Mouse (Mus musculus) myocyte (in vitro differentiated cells): ENCODE results near the gene Qrich2.

Experiments used
- CEBPB ChIP-seq: IDR thresholded peaks from 2 replicates; pipeline ENCODE4 v1.6.1; 2011; ENCODE audit warnings: mild to moderate bottlenecking, moderate library complexity; ENCODE audit not compliant: poor library complexity, insufficient read depth, severe bottlenecking
- MAX ChIP-seq: IDR thresholded peaks from one replicate; pipeline ENCODE4 v1.6.1; 2011; ENCODE audit warnings: low read depth, mild to moderate bottlenecking, control low read depth
- POLR2A ChIP-seq: IDR thresholded peaks from one replicate; pipeline ENCODE4 v1.6.1; 2011; ENCODE audit warnings: low read depth, mild to moderate bottlenecking, control low read depth, moderate library complexity; ENCODE audit not compliant: insufficient read length

GRCm38 (mm10) chr11:116412028-116412827 is 53.8 kb downstream of the Qrich2 start:
- TF ChIP-seq POLR2A, result no peak
- no peak for TF ChIP-seq MAX
- no peak for TF ChIP-seq CEBPB
